Mouse (Mus musculus) E14TG2a.4 (cell line): ENCODE data around the gene Ralgapa2.

Experiments
- CTCF ChIP-seq: conservative IDR thresholded peaks from 2 replicates; pipeline ENCODE4 v1.5.1; 2014; ENCODE audit warnings: low read length
- NANOG ChIP-seq: IDR thresholded peaks from 2 replicates; pipeline ENCODE4 v1.6.1; 2014; ENCODE audit warnings: borderline replicate concordance, low read length, mixed read lengths
- POU5F1 ChIP-seq: IDR thresholded peaks from 2 replicates; pipeline ENCODE4 v1.6.1; 2014; ENCODE audit warnings: low read length, borderline replicate concordance

DNA sequence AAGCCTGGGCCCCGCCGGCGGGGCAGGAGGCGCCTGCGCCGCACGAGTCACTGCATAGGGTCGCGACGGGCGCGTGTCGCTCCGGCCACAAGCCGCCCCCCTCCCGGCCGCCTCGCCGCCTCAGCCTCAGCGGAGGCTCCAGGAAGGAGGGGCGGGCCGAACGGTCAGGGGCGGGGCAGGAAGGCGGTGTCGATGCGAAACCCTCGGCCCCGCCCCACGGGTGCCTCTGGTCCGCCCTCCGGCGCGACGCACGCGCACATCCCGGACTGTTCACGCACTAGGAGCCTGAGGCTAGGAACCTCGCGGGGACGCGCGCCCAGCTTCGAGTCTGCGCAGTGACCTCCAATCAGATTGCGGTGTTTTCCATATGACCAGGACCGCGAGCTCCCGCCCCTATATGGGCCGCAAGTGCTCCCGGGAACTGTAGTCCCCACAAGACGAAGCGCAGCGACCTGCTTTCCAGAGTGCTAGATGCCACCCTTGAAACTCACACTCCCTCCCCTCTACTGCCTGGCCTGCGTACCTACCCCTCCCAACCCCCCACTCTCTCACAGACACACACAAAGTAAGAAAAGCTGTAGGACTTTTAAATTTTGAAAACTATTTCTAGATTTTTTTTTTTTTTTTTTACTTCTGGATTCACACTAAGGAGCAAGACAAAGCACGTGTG lies at the start of gene Ralgapa2:
- TF ChIP-seq CTCF (no peak), NANOG (no peak), POU5F1 (no peak)
